Mouse (Mus musculus) lung, embryonic 15.5 days (tissue): ENCODE results near the gene Prok1. TPM values are rescaled to one million over a fixed set of nuclear protein-coding genes. Genes with fewer than 3 reads are reported as not detected.

Source experiments
- ATAC-seq: fragments of 200-750 bp; cut with Nextera tagmentation; 2 replicates; pipeline ENCODE4 v1.8.0; 2017; ENCODE audit warnings: moderate number of reproducible peaks, borderline replicate concordance; ENCODE audit not compliant: low FRiP score, low TSS enrichment; ENCODE audit errors: extremely low read depth
- H3K27ac ChIP-seq: fragments of 300-500 bp; sonication (generic); 2 replicates; pipeline ENCODE4 v1.5.1; 2015; ENCODE audit warnings: moderate library complexity, mild to moderate bottlenecking, inconsistent platforms
- H3K27me3 ChIP-seq: fragments of 300-500 bp; sonication (generic); 2 replicates; pipeline ENCODE4 v1.6.1; 2015; ENCODE audit warnings: inconsistent platforms
- H3K36me3 ChIP-seq: fragments of 300-500 bp; sonication (generic); 2 replicates; pipeline ENCODE4 v1.6.1; 2015; ENCODE audit warnings: inconsistent platforms
- H3K4me1 ChIP-seq: fragments of 300-500 bp; sonication (generic); 2 replicates; pipeline ENCODE4 v1.6.1; 2015; ENCODE audit warnings: inconsistent platforms
- H3K4me2 ChIP-seq: fragments of 300-500 bp; sonication (generic); 2 replicates; pipeline ENCODE4 v1.6.1; 2015; ENCODE audit warnings: inconsistent platforms, mild to moderate bottlenecking, moderate library complexity
- H3K4me3 ChIP-seq: fragments of 300-500 bp; sonication (generic); 2 replicates; pipeline ENCODE4 v1.5.1; 2015; ENCODE audit warnings: mild to moderate bottlenecking, inconsistent platforms
- H3K9ac ChIP-seq: fragments of 300-500 bp; sonication (generic); 2 replicates; pipeline ENCODE4 v1.6.1; 2015; ENCODE audit warnings: inconsistent platforms
- H3K9me3 ChIP-seq: fragments of 300-500 bp; sonication (generic); 2 replicates; pipeline ENCODE4 v1.6.1; 2016; ENCODE audit warnings: inconsistent platforms
- WGBS: fragments of 180-500 bp; shearing (Covaris S2); methylation state at CpG from one replicate; pipeline ENCODE4 v1.1.7; 2015; 5-methylcytosine and 5-hydroxymethylcytosine counted together
- polyA plus RNA-seq: library from polyadenylated mRNA; unstranded; fragments of >200 nt; fragmentation: Nextera tagmentation; extraction: Ambion mirVana; gene quantifications from 2 replicates; pipeline ENCODE4 v1.2.1, GENCODE M21; 2015

Gene Prok1
- polyA plus RNA-seq, 1 experiment from 2014 or later = not detected

DNA sequence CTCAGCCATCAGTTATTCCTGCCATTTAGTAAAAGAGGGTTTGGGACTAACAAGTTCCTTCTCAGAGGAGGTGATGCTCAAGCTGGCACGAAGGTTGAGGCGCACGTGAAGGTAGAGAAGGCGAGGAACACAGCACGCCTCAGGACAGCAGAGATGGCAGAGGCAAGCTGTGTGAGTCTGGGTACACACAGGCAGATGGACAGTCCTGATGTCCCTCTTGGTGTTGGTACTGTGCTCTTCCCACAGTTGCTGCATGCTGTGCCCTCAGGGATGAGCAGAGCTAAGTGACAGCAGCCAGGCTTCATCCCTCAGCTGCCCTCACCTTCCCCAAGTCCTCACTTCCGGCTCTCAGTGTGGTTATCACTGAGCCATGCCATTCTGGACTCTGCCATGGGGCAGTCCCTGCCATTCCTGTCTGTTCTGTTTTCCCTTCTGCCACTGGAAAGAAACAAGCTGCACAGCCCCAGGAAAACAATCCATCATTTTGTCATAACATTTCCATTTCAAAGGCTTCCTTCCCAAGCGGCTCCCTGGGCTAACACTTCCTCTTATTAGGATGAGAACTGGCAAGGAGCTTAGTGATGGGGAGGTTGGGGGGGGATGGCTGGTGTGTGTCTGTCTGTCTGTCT lies 31.8 kb downstream of the Prok1 start:
- Histone ChIP-seq H3K9me3 (no peaks in the 10 kb centered on the region), H3K4me1 (peaks cover 15% of the 10 kb centered on the region), H3K36me3 (no peaks in the 10 kb centered on the region), H3K4me3 (no peak overlapping the region), H3K4me2 (no peak overlapping the region), H3K27ac (no peak overlapping the region), H3K27me3 (no peaks in the 10 kb centered on the region), H3K9ac (no peak overlapping the region)
- ATAC-seq = no peak
- 51% methylated on average over 7 of the region's 7 CpGs for WGBS

DNA sequence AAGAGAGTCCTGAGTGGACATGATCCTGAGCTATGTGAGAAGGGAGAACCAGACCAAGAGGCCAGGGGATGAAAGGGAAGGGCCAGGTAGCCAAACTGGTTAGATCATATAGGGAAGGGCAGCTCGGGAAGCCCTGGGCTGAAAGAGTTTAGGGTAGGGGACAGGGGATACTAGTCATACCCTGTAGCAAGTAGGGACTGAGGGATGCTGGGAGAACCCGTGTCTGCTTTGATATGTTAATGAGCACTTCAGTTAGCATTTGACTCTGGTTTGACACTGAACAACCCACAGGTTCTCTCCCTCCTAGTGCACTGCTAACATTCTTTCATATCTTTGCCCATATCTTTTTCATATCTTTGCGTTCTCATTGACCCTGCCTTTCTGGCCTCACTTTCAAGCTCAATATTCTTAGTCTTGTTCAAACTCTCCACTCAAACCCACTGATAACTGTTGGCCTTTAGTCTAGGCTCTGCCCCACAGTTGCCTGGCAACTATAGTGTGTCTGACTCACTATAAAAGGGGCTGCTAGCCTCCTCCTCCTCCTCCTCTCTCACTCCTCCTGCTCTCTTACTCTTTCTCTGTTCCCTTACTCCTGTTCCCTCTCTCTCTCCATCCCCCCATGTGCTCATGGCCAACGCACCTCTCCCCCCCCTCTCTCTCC lies 32.9 kb downstream of the Prok1 start:
- peak; percentile 60 for ATAC-seq
- WGBS = 37% methylated on average over 4 of the region's 4 CpGs
- no peaks in the 10 kb centered on the region for H3K9me3 ChIP-seq

DNA sequence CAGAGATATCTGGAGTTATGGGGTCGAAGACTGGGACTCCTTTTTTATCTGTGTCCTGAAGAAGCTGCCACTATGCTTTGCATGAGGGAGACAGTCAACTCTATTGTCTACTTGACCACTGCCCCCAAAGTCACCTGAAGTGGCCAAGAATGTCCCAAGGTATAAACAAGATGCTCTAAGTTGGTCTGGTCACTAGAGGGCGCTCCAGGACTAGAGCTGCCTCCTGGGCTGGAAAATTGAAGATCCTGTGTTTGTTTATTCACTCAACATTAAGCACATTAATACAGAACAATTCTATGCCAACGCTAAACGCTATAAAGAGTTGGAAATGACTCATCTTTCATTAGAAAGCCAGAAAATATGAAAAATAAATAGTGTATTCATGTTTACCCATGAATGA lies 33.5 kb downstream of the Prok1 start:
- Histone ChIP-seq H3K27ac (no peak overlapping the region), H3K9ac (no peak overlapping the region), H3K4me1 (peaks cover 15% of the 10 kb centered on the region), H3K27me3 (no peaks in the 10 kb centered on the region), H3K9me3 (no peaks in the 10 kb centered on the region), H3K4me2 (no peak overlapping the region), H3K4me3 (no peak overlapping the region), H3K36me3 (no peaks in the 10 kb centered on the region)
- ATAC-seq = no peak
- WGBS = 8% methylated on average over 4 of the region's 4 CpGs

More for the DNA sequence above, 32.9 kb downstream of the Prok1 start:
- H3K4me1 ChIP-seq = peaks cover 15% of the 10 kb centered on the region
- H3K4me3 ChIP-seq = no peak overlapping the region
- H3K27me3 ChIP-seq = no peaks in the 10 kb centered on the region
- no peak overlapping the region for H3K4me2 ChIP-seq
- no peaks in the 10 kb centered on the region for H3K36me3 ChIP-seq
- H3K27ac ChIP-seq = no peak overlapping the region; the same call in 1 of the 2 replicates
- H3K9ac ChIP-seq = no peak overlapping the region

DNA sequence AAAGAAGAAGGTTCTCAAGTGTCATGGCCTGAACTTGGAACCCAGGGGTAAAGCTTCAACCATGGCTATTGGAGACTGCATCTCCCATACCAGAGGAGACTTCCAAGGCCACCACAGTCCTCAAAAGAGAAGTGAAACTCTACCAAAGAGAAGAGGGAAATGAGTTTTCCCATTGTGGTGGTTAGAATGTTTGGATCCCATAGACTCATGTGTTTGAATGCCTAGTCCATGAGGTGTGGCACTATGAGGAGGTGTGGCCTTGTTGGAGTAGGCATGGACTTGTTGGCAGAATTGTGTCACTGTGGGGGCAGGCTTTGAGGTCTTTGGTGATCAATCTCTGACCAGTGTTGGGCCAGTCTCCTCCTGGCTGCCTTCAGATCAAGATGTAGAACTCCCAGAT lies 34.3 kb downstream of the Prok1 start:
- Histone ChIP-seq H3K27ac (no peak overlapping the region), H3K9ac (no peak overlapping the region), H3K4me2 (no peak overlapping the region), H3K4me3 (no peak overlapping the region), H3K27me3 (no peaks in the 10 kb centered on the region), H3K4me1 (peaks cover 15% of the 10 kb centered on the region), H3K36me3 (no peaks in the 10 kb centered on the region), H3K9me3 (no peaks in the 10 kb centered on the region)
- no peak for ATAC-seq

DNA sequence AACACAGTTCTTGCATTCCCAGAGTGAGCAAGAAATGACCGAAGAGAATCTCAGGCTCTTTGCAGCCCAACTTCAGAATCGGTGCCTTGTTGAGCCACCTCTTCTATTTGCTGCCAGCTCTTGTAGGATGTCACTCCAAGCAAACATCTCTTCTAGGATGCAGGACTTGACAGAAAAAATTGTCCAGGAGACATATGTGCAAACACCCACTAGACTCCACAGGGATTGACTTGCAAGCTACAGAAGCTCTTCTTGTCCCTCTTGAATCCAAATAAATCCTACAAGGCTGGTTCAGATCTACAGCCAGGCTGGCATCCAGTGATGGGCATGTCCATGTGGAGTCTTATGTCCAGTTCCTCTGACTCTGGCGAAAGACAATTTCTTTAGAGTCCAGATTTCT lies 35.1 kb downstream of the Prok1 start:
- ATAC-seq = no peak
- peaks cover 15% of the 10 kb centered on the region for H3K4me1 ChIP-seq
- no peaks in the 10 kb centered on the region for H3K27me3 ChIP-seq
- H3K27ac ChIP-seq = no peak overlapping the region
- no peak overlapping the region for H3K4me3 ChIP-seq
- no peak overlapping the region for H3K4me2 ChIP-seq
- no peaks in the 10 kb centered on the region for H3K9me3 ChIP-seq
- WGBS = 75% methylated on average over 3 of the region's 3 CpGs
- no peaks in the 10 kb centered on the region for H3K36me3 ChIP-seq
- no peak overlapping the region for H3K9ac ChIP-seq

DNA sequence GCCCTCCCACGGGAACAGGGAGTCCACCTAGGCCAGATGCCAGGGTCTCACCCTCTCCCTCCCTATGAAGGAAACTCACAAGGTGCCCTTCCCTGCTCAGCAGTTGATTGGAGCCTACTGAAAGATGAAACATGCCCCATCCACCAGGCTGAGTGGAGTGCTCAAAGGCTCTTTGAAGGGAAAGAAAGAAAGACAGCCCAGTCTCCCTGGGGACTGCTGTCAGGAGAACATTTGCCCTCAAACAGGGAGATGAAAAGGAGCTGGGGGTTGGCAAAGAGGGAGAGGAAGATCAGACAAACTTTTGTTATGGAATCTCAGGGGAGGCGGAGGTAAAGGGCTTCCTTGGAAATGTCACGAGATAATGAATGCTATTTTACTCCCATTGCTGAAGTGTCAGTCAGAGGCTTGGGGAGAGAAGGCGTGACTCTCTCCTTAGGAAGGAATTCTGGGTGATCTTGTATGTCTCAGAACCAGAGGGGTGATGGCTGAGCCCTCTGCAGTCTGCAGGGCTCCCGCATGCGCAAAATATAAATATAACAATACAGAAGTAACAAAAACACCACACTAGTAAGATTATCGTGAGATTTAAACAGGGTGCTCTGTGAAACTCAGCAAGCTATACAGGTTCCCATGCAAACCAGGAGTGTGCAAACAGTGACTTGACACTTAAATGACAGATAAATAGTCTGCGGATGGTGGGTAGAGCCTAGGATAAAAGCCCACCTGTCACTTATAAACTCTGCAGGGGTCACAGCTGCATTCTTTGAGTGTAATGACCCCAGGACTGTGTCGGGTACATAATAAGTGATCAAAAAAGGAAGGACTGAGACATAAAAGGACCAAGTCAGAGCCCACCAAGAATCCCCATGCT lies 38.0 kb downstream of the Prok1 start:
- no peak for ATAC-seq
- Histone ChIP-seq H3K27ac (no peak overlapping the region), H3K27me3 (no peaks in the 10 kb centered on the region), H3K4me2 (no peak overlapping the region), H3K9ac (no peak overlapping the region), H3K9me3 (no peaks in the 10 kb centered on the region), H3K4me3 (no peak overlapping the region), H3K4me1 (peaks cover 3% of the 10 kb centered on the region), H3K36me3 (no peaks in the 10 kb centered on the region)
- WGBS = 28% methylated on average over 9 of the region's 9 CpGs

DNA sequence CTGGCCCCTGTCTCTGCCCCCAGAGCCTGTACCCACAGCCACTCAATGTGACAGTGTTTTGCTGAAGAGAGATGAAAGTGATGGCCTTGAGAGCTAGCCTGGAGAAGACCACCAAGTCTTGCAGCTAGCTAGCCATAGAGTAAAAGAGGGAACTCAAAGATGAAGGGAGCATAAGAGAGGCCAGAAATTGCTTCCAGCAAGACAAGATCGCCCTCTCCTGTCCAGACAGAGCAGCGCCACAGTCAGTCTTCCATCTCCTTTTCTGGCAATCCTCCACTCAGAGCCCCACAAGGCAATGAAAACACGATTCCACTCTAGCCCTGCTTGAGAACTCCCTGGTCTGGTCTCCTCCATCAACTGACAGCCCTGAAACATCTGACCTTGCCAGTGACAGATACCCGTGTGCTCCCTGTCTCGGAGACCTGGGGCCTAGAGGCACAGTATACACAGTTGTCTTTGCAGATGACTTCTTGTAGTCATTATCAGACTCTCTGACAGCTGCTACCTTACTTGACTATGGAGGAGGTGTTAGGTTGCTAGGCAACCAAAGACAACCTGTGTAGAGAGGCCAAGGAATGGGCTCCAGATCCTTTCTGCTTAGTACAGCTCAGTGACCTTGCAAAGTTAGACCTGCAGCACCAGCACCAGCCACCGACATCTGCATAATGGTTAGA lies 51.1 kb downstream of the Prok1 start:
- ATAC-seq = no peak
- no peaks in the 10 kb centered on the region for H3K4me1 ChIP-seq

DNA sequence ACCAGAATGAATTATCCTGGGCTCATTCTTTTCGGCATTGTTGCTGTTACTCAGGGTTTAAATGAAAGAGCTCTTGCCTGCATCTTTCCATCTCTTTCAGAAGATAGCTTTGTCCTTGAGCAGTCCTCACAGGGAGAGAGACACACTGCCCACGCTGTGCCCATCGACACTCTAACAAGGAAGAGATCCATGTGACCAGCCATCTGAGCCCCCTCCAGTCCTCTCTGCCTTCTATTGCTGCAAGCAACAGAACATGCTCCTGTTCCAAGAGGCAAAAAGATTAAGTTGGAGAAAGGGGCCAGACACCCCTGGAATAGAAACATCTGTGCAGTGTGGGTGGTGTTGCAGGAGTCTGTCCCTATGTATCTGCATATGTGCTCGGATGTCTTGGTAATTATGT lies 52.5 kb downstream of the Prok1 start:
- no peak for ATAC-seq
- Histone ChIP-seq H3K27me3 (no peaks in the 10 kb centered on the region), H3K4me3 (no peak overlapping the region), H3K4me1 (no peaks in the 10 kb centered on the region), H3K27ac (no peak overlapping the region), H3K9ac (no peak overlapping the region), H3K9me3 (no peaks in the 10 kb centered on the region), H3K4me2 (no peak overlapping the region), H3K36me3 (no peaks in the 10 kb centered on the region)
- 75% methylated on average over 4 of the region's 4 CpGs for WGBS

More for the DNA sequence above, 51.1 kb downstream of the Prok1 start:
- H3K9ac ChIP-seq = no peak overlapping the region
- H3K27me3 ChIP-seq = no peaks in the 10 kb centered on the region
- no peak overlapping the region for H3K4me2 ChIP-seq
- no peaks in the 10 kb centered on the region for H3K9me3 ChIP-seq
- H3K4me3 ChIP-seq = no peak overlapping the region
- H3K36me3 ChIP-seq = no peaks in the 10 kb centered on the region
- 27% methylated on average over 6 of the region's 6 CpGs for WGBS
- H3K27ac ChIP-seq = no peak overlapping the region

DNA sequence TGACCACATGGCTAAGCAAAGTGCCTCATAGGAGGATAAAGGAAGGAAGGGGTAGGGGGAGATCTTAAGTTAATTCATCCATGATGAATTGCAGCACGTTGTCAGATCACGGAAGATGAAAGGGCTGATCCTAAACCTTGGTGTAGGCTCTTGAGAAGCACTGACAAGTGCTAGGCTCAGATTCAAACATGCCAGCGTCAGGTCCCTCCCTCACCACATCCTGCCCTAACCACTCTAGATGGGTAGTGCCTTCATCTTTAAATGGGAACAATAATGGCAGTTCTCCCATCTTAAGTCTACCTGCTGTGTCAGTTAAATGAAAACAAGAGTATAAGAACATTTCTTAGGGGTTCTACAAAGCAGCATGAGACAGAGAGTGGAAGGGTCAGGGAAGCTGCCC lies 53.9 kb downstream of the Prok1 start:
- Histone ChIP-seq H3K27ac (no peak overlapping the region), H3K4me3 (no peak overlapping the region), H3K4me2 (no peak overlapping the region), H3K9ac (no peak overlapping the region), H3K36me3 (no peaks in the 10 kb centered on the region), H3K27me3 (no peaks in the 10 kb centered on the region), H3K4me1 (no peaks in the 10 kb centered on the region), H3K9me3 (no peaks in the 10 kb centered on the region)
- 53% methylated on average over 3 of the region's 3 CpGs for WGBS
- no peak for ATAC-seq

DNA sequence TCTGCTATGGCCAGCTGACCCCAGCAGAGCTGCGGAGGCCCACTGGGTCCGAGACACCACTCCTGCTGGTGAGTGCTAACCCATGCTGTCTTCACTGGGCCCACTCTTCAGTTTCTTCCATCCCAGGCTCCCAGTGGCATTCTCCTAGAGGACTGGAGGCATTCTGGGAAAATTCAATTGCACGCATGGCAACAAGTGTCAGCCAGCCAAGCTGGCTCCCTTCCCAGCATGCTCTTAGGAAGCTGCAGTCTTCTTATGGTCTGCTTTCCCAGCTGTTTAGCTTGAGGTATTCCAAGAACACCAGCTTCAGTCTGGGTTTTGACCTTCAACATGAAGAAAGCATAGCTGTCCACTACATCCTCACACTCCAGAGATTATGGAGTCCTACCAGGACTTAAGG lies 56.3 kb downstream of the Prok1 start:
- 72% methylated on average over 3 of the region's 3 CpGs for WGBS
- Histone ChIP-seq H3K9me3 (no peaks in the 10 kb centered on the region), H3K27me3 (no peaks in the 10 kb centered on the region), H3K9ac (no peak overlapping the region), H3K4me2 (no peak overlapping the region), H3K4me1 (no peaks in the 10 kb centered on the region), H3K36me3 (no peaks in the 10 kb centered on the region), H3K4me3 (no peak overlapping the region), H3K27ac (no peak overlapping the region)
- ATAC-seq = no peak
